Mouse (Mus musculus) thymus, postnatal 10 days (tissue): Measurements from ENCODE around the gene Eml1.

Source experiments
- DNase-seq, 2 experiments: peaks; one replicate each; pipeline ENCODE4 v3.0.0; 2021; ENCODE audit warnings: low spot score in 2 of 2

The Eml1 gene

DNA sequence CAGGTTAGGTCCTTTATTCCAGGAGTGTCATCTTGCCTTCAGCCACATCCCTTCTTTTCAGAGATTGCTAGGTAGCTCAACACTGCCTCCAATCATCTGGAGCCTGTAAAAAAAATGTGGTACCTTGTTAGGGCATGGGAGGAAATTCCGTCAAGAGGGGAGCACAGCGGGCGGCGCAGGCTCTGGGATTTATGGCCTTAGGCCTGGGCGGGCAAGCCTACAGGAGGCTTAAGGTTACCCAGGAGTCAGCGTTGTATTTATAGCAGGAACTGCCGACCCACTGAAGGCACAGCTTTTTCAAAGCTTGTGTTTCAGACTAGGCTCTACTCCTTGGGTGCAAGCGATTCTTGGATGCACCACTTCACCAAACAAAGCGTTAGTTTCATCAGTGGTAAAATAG lies 2.9 kb downstream of the Eml1 start:
- DNase-seq, result no peak

DNA sequence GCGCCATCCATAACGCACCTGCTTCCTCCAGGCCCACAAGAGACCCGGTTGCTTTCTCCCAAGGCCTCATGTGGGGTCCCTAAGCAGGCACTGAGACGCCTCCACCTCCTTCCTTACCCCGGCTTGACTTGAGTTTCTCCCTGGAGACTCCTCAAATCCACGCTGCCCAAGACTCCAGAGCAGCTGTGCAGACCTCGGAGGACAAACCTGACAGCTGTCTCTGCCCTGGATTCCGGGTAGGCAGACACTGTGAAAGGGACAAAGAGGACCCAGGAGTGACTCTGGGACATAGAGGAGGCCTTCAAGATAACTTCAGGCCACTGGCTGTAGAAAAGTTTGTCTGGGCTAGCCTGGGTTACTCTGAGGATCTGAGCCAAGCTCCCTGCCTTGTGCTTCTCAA lies 3.9 kb downstream of the Eml1 start:
- no peak for DNase-seq

DNA sequence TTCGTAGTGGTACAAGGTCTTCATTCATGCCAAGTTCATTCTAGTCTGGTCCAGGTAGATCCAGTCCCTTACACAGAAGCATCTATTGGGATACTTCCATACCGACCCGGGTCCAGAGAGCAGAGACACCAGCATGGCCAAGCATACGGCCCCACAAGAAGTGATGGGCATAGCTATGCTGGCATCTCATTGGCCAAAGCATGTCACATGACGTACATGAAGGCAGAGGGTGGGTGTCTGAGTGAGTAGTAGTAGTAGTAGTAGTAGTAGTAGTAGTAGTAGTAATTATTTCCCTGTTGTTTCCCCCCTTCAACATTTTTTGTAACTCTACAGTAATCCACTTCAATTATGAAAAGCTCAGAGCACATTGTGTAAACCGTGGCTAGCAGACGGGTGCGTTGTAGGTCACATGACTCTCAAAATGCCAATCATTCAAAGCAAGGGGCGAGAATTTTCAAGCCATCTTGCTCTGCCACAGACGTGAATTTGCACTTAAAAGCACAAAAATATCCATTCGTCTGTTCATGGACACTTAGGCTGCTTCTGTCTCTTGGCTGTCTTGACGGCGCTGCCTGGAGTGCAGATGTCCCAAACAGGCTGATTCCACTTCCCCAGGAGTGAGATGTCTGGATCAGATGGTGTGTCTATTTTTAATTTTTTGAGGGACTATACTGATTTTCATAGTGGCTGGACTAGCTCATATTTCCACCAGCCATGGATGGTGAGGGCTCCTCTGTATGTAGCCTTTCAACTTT lies 7.8 kb downstream of the Eml1 start:
- no peak for DNase-seq

DNA sequence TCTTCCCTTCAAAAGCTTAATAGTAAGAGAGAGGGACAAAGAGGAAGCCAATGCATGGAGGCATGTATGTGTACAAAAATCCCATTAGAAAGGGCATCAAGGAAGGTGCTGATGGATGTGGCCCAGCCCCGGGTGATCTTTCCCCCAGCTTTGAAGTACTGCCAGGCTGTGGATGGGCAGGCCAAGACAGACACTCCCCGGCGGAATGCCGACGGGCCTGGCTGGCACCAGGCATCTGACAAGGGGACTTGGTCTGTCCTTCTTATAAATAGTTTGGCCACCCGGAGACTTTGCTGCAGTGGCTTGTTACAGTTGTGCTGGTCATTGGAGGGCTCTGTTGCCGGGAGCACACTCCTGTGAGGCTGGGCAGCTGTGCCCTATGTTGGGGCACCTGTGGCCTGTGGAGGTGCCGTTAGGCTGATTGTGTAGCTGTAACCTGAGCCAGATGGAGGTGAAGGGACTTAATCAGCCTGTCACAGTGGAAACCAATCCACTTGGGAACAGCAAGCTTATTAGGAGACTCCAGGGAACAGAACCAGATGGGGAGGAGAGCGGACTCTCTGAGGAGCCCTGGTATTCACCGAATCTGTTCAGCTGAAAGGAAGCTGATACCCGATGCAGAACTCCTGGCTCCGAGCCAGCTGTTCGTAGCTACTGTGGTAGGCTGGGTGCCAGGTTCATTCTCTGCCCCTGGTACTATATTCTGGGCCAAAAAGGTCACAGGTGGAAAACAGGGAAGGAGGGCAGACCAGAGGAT lies 15.9 kb downstream of the Eml1 start:
- no peak for DNase-seq

DNA sequence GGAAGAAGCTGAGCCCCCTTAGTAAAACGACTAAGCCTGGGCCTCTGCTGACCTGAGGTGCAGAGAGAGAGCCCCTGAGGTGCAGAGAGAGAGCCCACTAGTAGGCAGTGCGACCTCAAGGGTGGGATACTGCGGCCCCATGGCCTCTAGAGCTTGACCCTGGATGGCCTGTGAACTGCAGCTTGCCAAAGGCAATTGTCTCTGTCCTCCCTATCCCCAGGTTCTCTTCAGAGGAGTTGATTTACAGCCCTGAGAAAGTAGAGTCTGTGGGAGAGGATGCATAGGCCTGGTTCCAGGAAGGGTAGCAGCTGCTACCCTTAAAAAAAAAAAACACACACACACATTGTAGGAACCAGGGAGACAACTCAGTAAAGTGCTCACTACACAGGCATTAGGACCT lies 19.0 kb downstream of the Eml1 start:
- no peak for DNase-seq

DNA sequence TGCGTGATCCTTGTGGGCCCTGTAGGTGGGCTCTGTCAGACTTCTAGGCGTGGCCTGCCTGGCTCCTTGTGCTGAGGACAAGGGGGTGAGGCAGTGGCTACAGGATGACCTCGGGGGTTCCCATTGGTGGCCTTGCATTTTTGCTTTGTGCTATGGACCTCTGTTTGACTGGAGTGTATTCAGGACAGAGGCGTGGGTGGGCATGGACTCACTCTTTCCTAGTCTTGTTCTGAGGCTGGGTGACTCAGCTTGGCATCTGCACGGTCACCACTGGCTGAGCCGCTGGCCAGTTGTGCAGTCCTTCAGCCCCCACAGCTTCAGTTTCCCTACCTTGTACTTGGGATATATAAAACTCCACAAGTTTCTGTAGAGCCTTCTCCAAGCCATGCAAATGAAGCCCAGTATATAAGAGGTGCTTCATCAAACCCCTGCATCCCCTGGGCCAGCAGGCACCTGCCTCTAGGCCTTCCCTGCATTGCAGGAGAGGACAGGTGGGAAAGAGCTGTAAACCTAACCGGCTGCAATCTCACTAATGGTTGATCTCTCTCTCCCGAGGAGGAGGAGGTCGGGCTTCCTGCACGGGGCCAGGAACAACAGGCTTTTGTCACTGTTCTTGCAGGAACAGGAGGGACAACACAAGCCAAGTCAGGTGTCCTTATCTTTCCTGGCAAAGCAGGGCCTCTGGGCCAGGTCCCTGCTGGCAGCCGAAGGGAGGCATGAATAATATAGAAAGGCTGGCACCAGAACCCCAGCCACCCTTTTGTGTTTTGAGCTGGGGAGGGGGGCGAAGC lies 21.7 kb downstream of the Eml1 start:
- no peak for DNase-seq

DNA sequence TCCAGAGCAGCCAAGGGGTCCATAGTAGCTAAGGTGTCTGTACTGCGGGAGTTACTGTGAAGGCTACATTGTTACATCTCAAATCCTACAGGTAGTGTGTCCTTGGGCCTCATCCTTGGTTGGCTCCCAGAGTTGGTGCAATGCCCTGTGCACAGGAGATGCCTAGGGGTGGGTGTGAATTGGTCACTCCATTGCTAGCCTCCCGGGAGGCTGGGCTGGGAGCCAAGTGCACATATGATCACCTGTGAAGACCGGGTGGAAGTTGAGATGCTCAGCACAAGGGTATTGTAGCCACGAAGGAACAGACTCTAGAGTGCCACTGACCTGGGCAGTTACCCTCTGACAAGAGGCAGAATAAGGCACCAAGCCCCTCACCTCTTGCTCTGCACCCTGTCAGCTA lies 22.3 kb downstream of the Eml1 start:
- DNase-seq, result no peak

DNA sequence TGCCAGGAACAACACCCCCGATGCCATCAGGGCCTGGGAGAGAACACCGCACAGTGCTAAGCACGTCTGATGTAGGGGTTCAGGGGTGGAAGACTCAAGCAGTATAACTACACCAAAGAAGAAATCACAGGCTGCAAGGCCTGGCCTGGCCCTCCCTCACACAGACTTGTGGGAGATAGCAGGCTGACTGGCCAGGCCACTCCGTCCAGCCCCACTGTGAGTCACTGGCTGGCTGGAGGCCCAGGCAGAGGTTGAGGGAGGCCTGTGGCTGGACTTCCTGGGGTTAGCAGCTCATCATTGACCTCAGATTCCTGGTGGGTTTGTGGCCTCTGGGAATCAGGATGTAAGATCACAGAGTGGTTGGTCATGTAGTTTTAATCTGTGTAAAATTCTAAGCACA lies 22.9 kb downstream of the Eml1 start:
- no peak for DNase-seq

DNA sequence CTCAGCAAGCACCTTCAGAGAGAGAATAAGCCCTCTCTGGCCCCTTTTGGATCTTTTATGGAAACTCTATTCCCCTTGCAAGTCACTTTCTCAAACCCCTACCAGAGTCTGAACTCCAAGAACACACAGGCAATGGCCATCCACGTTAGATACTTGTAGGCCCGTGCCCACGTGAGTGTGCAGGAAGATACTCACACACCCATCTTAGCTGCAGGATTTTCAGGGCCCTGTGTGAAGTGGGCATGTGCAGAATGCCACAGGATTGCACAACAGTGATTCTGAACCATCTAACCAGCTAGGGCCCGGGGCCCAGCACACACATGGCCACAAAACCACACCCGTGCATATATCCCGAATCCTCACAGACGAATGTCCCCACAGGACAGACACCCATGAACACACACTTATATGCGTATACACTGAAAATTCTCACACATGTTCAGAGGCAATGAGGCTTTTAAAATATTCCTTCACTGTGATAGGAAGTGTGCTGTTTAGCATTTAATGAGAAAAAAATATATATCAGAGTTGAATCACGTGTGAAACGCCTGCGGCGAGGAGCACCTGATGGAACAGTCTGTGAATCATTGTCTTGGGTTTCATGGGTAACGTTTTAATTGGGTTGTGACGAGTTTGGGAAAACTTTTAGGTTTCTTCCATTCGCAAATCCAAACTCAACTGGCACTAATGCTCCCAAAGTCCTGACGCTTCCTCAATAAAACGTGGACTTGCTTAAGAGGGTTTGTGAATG lies 24.0 kb downstream of the Eml1 start:
- no peak for DNase-seq

DNA sequence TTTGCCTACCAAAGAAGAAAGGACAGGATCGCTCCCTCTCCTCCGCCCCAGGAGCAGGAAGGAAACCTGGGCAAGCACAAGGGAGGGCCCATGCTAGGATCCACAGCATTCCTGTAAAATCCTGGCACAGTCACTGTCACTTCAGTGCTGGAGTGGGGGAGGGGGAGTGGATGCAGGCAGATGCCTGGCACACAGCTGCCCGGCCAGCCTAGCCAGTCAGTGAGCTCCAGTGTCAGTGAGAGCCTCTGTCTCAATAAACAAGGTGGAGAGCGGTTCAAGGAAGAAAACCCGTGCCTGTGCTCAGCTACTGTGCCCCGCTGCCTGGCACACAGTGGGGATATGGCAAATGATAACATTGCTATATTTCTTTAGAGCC lies 24.5 kb downstream of the Eml1 start:
- no peak for DNase-seq

DNA sequence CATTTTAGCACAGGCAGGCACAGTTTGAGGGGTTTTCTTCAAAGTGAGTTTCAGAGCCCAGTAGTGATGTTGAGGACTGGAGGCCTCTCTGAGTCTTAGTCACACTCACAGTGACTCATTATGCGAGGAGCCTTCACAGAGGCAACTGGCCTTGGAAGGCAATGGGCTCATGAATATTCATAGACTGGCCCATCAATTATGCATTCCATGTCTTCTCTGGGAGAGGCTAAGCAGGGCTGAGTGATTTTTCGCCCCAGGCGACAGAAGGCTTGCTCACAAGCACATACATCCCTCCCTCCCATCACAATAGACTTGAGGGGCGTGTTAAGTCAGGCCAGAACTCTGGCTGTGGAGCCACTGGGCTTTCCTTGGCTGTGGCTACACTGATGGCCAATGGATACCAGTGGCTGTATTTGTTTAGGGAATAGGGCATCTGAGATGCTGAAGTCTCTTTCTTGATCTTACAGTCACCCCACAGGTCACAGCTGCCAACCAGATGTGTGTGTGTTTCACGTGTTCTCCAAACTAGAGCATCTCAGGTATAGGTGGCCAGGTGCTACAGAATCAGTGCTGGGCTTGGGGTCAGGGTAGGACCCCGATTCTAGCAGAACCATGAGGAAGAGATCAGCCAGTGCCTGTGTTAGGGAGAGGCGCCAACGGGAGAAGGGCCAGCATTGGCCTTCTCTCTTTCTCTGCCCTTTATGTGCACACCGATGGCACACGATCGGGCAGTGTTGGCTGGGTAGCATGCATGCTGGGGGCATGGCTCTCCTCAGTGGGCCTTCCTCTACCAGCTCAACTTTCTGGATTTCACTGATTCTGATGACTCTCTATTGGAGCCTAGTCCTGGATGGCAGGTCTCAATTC lies 25.6 kb downstream of the Eml1 start:
- no peak for DNase-seq

DNA sequence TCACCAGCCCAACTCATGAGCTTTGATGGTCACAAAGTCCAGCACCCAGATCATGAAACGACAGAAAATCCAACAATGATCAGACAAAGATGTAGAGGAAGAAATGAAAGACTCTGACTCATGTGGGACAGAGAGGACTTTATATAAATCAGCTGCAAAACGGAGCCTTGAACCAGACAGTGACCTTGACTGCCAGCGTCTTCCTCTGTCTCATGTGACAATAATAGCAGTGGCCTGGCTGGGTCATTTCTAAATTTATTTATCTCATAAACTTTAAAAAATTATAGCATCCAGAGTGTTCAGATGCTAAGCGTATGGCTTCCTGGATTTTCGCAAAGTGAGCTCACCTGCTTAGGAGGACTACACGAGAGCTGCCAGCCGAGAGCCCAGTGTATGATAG lies 27.9 kb downstream of the Eml1 start:
- no peak for DNase-seq

DNA sequence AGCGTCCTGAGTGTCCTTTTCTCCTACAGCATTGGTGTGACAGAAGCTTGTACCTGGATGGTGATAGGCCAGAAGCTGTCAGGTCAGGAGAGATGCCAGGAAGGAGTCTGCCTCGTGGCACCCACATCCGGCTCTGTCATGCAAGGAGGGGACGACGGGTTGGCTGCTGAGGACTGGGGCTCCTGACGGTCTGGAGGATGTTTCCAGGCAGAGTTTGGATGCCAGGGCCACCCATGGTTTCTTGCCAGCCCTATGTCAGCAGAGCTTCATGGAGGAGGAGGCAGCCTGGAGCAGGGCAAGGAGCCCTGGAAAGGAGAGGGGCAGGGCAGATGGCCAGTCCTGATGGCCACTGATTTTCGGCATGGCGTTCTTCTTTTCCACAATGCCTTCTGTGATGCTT lies 28.4 kb downstream of the Eml1 start:
- DNase-seq, result no peak

DNA sequence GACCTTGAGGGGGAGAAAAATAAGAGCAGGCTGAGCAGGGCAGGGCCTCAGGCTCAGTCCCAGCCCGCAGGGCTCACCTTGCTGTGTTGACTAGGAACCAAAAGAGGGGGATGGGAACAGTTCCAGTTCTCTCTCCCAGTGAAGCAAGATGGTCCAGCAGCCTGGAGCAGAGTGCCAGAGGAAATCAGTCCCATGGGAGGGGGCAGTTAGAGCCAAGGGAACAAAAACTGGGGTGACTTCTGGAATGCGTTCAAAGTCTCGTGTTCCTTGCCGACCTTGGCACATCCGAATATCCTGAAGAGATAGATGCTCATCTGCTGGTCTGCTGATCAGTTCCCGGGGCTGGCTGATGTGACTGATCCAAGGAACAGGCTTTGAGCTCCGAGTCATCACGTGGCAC lies 30.2 kb downstream of the Eml1 start:
- no peak for DNase-seq

DNA sequence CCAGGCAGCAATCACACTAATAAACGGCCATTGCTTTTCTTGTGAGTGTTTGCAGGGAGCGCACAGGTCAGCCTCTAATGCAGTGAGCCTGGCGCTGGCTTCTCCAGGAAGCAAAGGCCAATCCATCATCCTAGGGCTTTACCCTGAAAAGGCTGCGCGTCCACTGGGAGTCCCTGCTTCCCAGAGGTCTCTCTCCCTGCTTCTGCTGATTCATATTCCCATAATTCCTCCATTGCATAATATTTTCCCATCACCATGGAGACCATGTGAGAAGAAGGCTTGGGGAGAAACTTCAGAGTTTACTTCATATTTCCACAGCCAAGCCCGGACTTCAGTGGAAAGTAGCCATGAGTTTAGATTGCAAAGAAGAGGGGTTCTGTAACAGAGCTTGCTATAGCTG lies 33.2 kb downstream of the Eml1 start:
- no peak for DNase-seq

DNA sequence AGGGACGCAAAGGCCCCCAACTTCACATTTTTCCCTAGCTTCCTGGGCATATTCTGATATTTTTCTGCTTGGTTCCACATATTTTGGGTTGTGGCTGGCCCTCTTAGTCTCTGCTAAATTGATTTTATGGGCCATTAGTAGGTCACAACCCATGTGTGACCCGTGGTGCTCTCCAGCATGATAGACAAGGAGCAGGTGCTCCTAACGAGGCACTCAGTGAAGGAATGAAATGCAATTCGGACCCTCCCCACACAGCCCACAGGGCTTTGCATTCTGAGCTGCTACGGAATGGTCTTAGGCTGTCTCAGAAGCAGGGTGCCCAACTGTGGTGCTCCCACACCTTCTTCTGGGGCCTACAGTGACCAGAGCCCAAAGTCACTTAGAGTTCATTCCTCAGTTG lies 38.3 kb downstream of the Eml1 start:
- no peak for DNase-seq

DNA sequence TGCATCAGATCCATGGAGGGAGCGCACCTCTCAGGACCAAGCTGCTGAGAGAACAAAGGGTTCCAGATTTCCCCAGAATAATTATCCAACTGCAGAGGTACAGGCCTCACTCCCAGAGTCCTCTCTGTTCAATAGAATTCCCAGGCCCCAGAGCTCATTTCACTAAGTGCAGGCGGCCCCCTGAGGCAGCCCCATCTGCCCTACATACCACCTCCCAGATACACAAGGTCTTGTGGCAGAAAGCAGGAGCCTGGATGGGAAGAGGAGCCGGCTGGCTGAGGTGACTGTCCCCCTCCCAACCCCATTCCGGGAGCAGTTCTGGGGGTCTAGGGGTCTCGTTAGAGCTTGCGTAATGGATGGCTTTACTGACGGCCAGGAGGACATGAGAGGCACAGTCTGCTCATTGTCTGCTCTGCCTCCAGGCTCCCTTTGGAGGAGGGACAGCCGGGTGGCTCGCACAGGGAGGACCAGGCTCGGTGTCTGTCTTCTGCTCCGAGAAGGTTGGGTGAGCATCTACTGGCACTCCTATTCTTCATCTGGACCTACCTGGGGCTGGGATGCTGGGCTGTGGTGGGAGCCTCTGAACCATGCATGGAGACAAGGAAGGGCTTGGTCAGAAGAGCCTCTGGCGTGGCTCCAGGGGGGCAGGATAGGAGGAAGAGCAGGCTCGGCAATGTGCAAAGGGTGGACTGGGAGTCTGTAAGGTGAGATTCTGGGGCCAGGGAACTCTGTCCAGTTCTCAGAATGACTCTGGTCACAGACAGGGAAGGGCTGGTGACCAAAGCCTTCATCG lies 39.9 kb downstream of the Eml1 start:
- no peak for DNase-seq

DNA sequence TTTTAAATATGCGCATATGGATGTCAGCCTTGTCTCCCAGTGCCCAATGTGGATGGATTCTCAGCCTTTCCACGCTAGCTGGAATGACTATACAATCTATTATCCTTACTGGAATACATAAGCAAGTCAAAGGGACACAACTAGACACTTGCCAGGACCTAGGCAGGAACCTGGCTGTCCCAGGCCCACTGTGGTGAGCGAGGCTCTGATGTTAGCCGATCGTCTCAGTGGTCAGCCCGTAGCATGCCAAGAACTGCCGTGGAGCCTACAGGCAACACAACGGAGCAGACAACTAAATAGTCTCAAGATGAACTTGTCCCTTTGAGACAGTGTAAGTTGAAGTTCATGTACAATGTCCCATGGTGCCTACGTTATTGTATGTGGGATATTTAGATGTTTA lies 44.2 kb downstream of the Eml1 start:
- DNase-seq, result no peak

DNA sequence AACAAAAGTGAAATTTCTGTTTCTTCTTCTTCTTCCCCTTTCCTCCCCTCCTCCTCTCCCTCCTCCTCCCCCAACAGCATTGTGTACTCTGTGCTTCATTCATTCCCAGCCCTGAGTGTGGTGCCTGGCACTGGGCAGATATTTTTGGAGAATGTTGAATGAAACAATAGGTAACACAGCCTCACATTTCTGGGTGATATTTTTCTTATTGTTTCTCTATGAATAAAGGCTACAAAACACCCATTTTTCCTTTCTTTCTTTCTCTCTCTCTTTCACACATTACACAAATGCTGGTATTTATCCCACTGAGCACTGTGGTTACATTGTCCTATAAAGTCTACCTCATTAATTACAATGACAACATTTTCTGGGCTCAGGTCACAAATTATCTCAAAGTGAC lies 48.8 kb downstream of the Eml1 start:
- DNase-seq, result no peak

DNA sequence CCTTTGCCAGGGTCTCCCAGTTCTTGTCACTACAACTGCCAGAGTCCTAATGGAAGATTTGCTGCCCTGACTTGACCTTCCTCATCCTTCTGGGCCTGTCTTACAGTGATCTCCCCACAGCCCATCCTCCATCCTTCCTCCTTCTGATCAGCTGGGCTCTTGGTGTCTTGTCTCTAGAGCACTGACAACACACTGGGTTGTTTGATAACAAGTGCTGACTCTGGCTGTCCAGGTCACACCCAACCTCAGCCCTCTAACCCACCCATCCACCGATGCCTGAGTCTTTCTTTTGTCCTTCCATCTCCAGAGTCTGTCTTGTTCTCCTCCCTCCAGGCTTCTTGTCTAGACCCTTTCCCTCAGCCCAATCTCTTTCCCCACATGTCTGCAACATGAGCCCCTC lies 50.7 kb downstream of the Eml1 start:
- no peak for DNase-seq
